24 mouse cellular contexts compared by ENCODE assay signal in genomic region chr1:100465226-100465625, GRCm38 (mm10).
DNase-seq lines count a peak whose midpoint lies in the region; ATAC-seq and TF ChIP-seq lines count a peak whose summit lies in the region.
"Had no signal": no experiment of that assay in that cellular context is flagged by ENCODE, and none has a peak within 500 bp of the region (broad histone marks: within the 10 kb centered on the region; RNA-seq: fewer than 3 reads in every experiment).

No protein-coding gene starts in this region.

- WGBS in forebrain, embryonic 16.5 days: 14% methylated on average over 1 of the region's 1 CpGs
- 78% methylated on average over 1 of the region's 1 CpGs for WGBS in forebrain, embryonic 10.5 days
- WGBS in hindbrain, postnatal 0 days: 23% methylated on average over 1 of the region's 1 CpGs
- 56% methylated on average over 1 of the region's 1 CpGs for WGBS in hindbrain, embryonic 12.5 days
- 46% methylated on average over 1 of the region's 1 CpGs for WGBS in midbrain, postnatal 0 days
- WGBS in midbrain, embryonic 10.5 days: 65% methylated on average over 1 of the region's 1 CpGs

- H3K27ac ChIP-seq in forebrain, embryonic 16.5 days (ENCODE audit: low read length): no peak overlapping the region
- H3K27ac ChIP-seq in forebrain, embryonic 10.5 days: no peak overlapping the region
- H3K27ac ChIP-seq in hindbrain, postnatal 0 days: no peak overlapping the region
- no peak overlapping the region for H3K27ac ChIP-seq in hindbrain, embryonic 12.5 days
- H3K27ac ChIP-seq in midbrain, postnatal 0 days (ENCODE audit: low read depth, low read length): no peak overlapping the region
- H3K27ac ChIP-seq in midbrain, embryonic 10.5 days (replicated peaks): no peak overlapping the region
- H3K27ac ChIP-seq: embryonic facial prominence, embryonic 12.5 days; embryonic facial prominence, embryonic 15.5 days; heart, adult 2 months; hindbrain, embryonic 15.5 days; intestine, embryonic 15.5 days had no signal

- H3K36me3 ChIP-seq in forebrain, embryonic 16.5 days (ENCODE audit: control insufficient read depth, insufficient read depth): no peaks in the 10 kb centered on the region
- H3K36me3 ChIP-seq in forebrain, embryonic 10.5 days (replicated peaks): no peaks in the 10 kb centered on the region
- H3K36me3 ChIP-seq in hindbrain, postnatal 0 days (ENCODE audit: insufficient read depth, low read length): no peaks in the 10 kb centered on the region
- H3K36me3 ChIP-seq in hindbrain, embryonic 12.5 days: no peaks in the 10 kb centered on the region
- H3K36me3 ChIP-seq in midbrain, postnatal 0 days (ENCODE audit: insufficient read depth, low read length): no peaks in the 10 kb centered on the region
- H3K36me3 ChIP-seq in midbrain, embryonic 10.5 days: no peaks in the 10 kb centered on the region
- H3K36me3 ChIP-seq: embryonic facial prominence, embryonic 12.5 days; embryonic facial prominence, embryonic 15.5 days; hindbrain, embryonic 15.5 days; intestine, embryonic 15.5 days had no signal

- 0 out of 2 replicates have a peak, but pooled peaks cover 2% of the 10 kb centered on the region for H3K9me3 ChIP-seq in forebrain, embryonic 16.5 days (ENCODE audit: control insufficient read depth, low read length)
- no peaks in the 10 kb centered on the region for H3K9me3 ChIP-seq in forebrain, embryonic 10.5 days
- no peaks in the 10 kb centered on the region for H3K9me3 ChIP-seq in hindbrain, postnatal 0 days (ENCODE audit: low read length)
- no peaks in the 10 kb centered on the region for H3K9me3 ChIP-seq in hindbrain, embryonic 12.5 days (replicated peaks)
- H3K9me3 ChIP-seq in midbrain, postnatal 0 days (ENCODE audit: low read length): no peaks in the 10 kb centered on the region
- no peaks in the 10 kb centered on the region for H3K9me3 ChIP-seq in midbrain, embryonic 10.5 days (replicated peaks)
- H3K9me3 ChIP-seq: embryonic facial prominence, embryonic 12.5 days; embryonic facial prominence, embryonic 15.5 days; hindbrain, embryonic 15.5 days; intestine, embryonic 15.5 days had no signal

- ATAC-seq in forebrain, embryonic 16.5 days: peak; percentile 45; the same call in 1 of the 2 replicates
- no peak for ATAC-seq in hindbrain, postnatal 0 days
- ATAC-seq in hindbrain, embryonic 12.5 days (ENCODE audit: low FRiP score): no peak
- no peak for ATAC-seq in midbrain, postnatal 0 days (ENCODE audit: low FRiP score)
- ATAC-seq: CD4-positive, CD25-positive, alpha-beta regulatory T cell, adult 4 months; intestine, embryonic 15.5 days had no signal

- no peak for TF ChIP-seq CTCF in hindbrain, postnatal 0 days (IDR thresholded peaks at IDR 0.05; ENCODE audit: low read depth)
- TF ChIP-seq CTCF in midbrain, postnatal 0 days (IDR thresholded peaks at IDR 0.05): no peak

- no peak overlapping the region for H3K4me2 ChIP-seq in forebrain, embryonic 16.5 days (ENCODE audit: low read length)
- no peak overlapping the region for H3K4me2 ChIP-seq in hindbrain, postnatal 0 days (ENCODE audit: low read depth, low read length)
- no peak overlapping the region for H3K4me2 ChIP-seq in hindbrain, embryonic 12.5 days (replicated peaks)
- H3K4me2 ChIP-seq in midbrain, postnatal 0 days (ENCODE audit: low read depth, low read length, poor library complexity, severe bottlenecking): no peak overlapping the region
- H3K4me2 ChIP-seq: embryonic facial prominence, embryonic 12.5 days; embryonic facial prominence, embryonic 15.5 days; heart, embryonic 11.5 days; hindbrain, embryonic 15.5 days; intestine, embryonic 15.5 days had no signal

- intact Hi-C loops in left cerebral cortex, postnatal 25 days (cut with DNase I): no loop called here

- H3K4me3 ChIP-seq in forebrain, embryonic 16.5 days (replicated peaks; ENCODE audit: low read length): no peak overlapping the region
- H3K4me3 ChIP-seq in forebrain, embryonic 10.5 days: no peak overlapping the region
- H3K4me3 ChIP-seq in hindbrain, postnatal 0 days (ENCODE audit: low read length): no peak overlapping the region
- no peak overlapping the region for H3K4me3 ChIP-seq in hindbrain, embryonic 12.5 days
- no peak overlapping the region for H3K4me3 ChIP-seq in midbrain, postnatal 0 days (ENCODE audit: low read depth, low read length)
- no peak overlapping the region for H3K4me3 ChIP-seq in midbrain, embryonic 10.5 days
- H3K4me3 ChIP-seq: embryonic facial prominence, embryonic 12.5 days; embryonic facial prominence, embryonic 15.5 days; heart, adult 2 months; hindbrain, embryonic 15.5 days; intestine, embryonic 15.5 days had no signal

- no peak overlapping the region for H3K9ac ChIP-seq in forebrain, embryonic 16.5 days (replicated peaks; ENCODE audit: low read depth, low read length)
- no peak overlapping the region for H3K9ac ChIP-seq in hindbrain, postnatal 0 days (replicated peaks; ENCODE audit: low read length)
- no peak overlapping the region for H3K9ac ChIP-seq in hindbrain, embryonic 12.5 days
- no peak overlapping the region for H3K9ac ChIP-seq in midbrain, postnatal 0 days (replicated peaks; ENCODE audit: low read length, poor library complexity, severe bottlenecking)
- H3K9ac ChIP-seq: embryonic facial prominence, embryonic 12.5 days; embryonic facial prominence, embryonic 15.5 days; hindbrain, embryonic 15.5 days; intestine, embryonic 15.5 days had no signal

- no peak for DNase-seq in forebrain, embryonic 10.5 days (ENCODE audit: extremely low spot score, low spot score)
- DNase-seq in hindbrain, postnatal 0 days (ENCODE audit: low spot score): peak; percentile 4
- DNase-seq in midbrain, postnatal 0 days (ENCODE audit: low spot score): peak; percentile 6
- no peak for DNase-seq in midbrain, embryonic 10.5 days (ENCODE audit: low spot score)
- peak; percentile 16 for DNase-seq in brain, embryonic 18.5 days (ENCODE audit: low read depth, low spot score)
- DNase-seq in left cerebral cortex, postnatal 25 days (ENCODE audit: low spot score in 2 of 2): no peak
- DNase-seq: adrenal gland, adult 2 months; adrenal gland, postnatal 14 days; cerebellum, adult 11 months; cerebellum, adult 2 months; cerebellum, adult 9-11 months; cerebellum, postnatal 25 days; gastrocnemius, postnatal 10 days; gastrocnemius, postnatal 36 days; heart, adult 2 months; kidney, adult 11 months had no signal

- H3K27me3 ChIP-seq in forebrain, embryonic 16.5 days (replicated peaks; ENCODE audit: control insufficient read depth, insufficient read depth, low read length): no peaks in the 10 kb centered on the region
- no peaks in the 10 kb centered on the region for H3K27me3 ChIP-seq in forebrain, embryonic 10.5 days (ENCODE audit: poor library complexity, severe bottlenecking)
- H3K27me3 ChIP-seq in hindbrain, postnatal 0 days (ENCODE audit: insufficient read depth, low read length): no peaks in the 10 kb centered on the region
- no peaks in the 10 kb centered on the region for H3K27me3 ChIP-seq in hindbrain, embryonic 12.5 days
- H3K27me3 ChIP-seq in midbrain, postnatal 0 days (ENCODE audit: insufficient read depth, low read length): no peaks in the 10 kb centered on the region
- H3K27me3 ChIP-seq in midbrain, embryonic 10.5 days (ENCODE audit: low read depth, poor library complexity, severe bottlenecking): no peaks in the 10 kb centered on the region
- H3K27me3 ChIP-seq: embryonic facial prominence, embryonic 12.5 days; embryonic facial prominence, embryonic 15.5 days; hindbrain, embryonic 15.5 days; intestine, embryonic 15.5 days had no signal

- no peaks in the 10 kb centered on the region for H3K4me1 ChIP-seq in forebrain, embryonic 16.5 days (replicated peaks; ENCODE audit: control insufficient read depth, insufficient read depth, low read length)
- no peaks in the 10 kb centered on the region for H3K4me1 ChIP-seq in forebrain, embryonic 10.5 days
- no peaks in the 10 kb centered on the region for H3K4me1 ChIP-seq in hindbrain, postnatal 0 days (ENCODE audit: insufficient read depth, low read length)
- no peaks in the 10 kb centered on the region for H3K4me1 ChIP-seq in hindbrain, embryonic 12.5 days
- H3K4me1 ChIP-seq in midbrain, postnatal 0 days (ENCODE audit: insufficient read depth, low read length): no peaks in the 10 kb centered on the region
- H3K4me1 ChIP-seq in midbrain, embryonic 10.5 days: no peaks in the 10 kb centered on the region
- H3K4me1 ChIP-seq: embryonic facial prominence, embryonic 12.5 days; embryonic facial prominence, embryonic 15.5 days; hindbrain, embryonic 15.5 days; intestine, embryonic 15.5 days had no signal

Comparison
In these comparisons a context has a peak if more than half of its experiments do, and no peak if none do; other contexts are left out.
1. DNase-seq: peak in hindbrain, postnatal 0 days (single experiment), midbrain, postnatal 0 days (single experiment) and brain, embryonic 18.5 days (single experiment); none in forebrain, embryonic 10.5 days (single experiment), midbrain, embryonic 10.5 days (single experiment) and left cerebral cortex, postnatal 25 days (0 of 2).